Mouse (Mus musculus): ENCODE measurements at regions not wholly inside any gene's neighbourhood (a gene's known extent, or its start where the extent isn't known, plus 50 kb on each side); places are given as distances from the start of the nearest gene placed in this dataset.

DNA sequence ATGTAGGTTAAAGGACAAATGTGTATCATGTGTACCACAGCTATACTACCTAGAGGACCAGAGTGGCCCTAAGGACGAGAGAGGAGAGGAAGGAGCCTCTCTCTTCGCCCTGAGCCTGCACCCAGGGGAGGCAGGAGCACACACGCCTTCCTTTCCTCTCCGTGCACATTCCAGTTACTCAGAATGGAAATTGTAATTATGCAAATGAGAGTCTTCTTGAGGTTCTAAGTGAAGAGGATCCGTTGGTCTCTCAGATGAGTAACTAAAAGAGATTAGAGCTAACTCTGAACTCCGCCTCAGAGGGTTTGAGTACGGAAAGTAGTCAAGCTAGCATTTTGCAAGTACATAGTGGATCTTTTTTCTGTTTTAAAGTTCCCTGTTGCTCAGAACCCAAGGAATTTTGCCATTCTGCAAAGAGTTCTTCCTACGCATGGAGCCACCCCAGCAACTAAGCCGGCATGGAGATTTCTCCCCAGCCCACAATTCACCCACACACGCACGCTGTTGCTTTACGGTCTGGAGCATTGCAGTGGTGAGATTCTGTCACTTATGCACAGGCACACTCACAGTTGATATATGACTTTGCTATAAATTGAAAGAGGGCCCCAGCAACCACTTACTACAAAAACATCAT is 56.0 kb upstream of the Cpeb4 start:
- TF ChIP-seq GATA1 (IDR thresholded peaks at IDR 0.05; ENCODE audit: borderline replicate concordance, low read length): no peak
- TF ChIP-seq FLI1 (IDR thresholded peaks at IDR 0.05; ENCODE audit: low read length): no peak
